Mouse (Mus musculus) liver, postnatal 0 days (tissue): Measurements from ENCODE around the gene Paqr5.

Experiments
- CTCF ChIP-seq: sonication (generic); IDR thresholded peaks from 2 replicates; pipeline ENCODE4 v1.5.1; 2016; ENCODE audit warnings: antibody characterized with exemption, low read depth
- EP300 ChIP-seq: IDR thresholded peaks from 2 replicates; pipeline ENCODE4 v1.6.1; 2016; ENCODE audit warnings: antibody characterized with exemption, low read depth, mild to moderate bottlenecking

DNA sequence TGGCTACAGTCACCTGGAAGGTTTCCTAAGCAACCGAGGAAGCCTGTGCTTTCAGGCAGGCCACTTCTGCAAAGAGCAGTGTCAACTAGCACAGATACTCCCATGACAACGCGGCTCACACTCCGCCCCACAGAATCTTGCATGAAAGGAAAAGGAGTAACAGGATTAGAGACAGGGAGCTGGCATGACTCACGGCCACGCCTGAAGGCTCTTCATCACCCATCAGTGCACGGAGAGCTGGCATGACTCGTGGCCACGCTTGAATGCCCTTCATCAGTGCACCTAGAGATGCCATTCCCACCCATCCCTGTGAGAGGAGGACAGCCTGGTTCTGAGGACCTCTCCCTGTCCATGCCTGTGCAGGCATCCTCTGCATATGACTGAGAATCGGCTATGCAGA, 59.3 kb downstream of the Paqr5 start:
- no peak for TF ChIP-seq CTCF
- no peak for TF ChIP-seq EP300
